Mouse (Mus musculus) midbrain, embryonic 10.5 days (tissue): ENCODE measurements around the gene Dlx5. TPM values are rescaled to one million over a fixed set of nuclear protein-coding genes. Genes with fewer than 3 reads are reported as not detected.

Source experiments
- DNase-seq: peaks from one replicate; pipeline ENCODE4 v3.0.0-alpha.2; 2017; ENCODE audit warnings: low spot score
- H3K27ac ChIP-seq: fragments of 300-500 bp; sonication (generic); replicated peaks from 2 replicates; pipeline ENCODE4 v1.5.1; 2016; ENCODE audit warnings: mild to moderate bottlenecking
- H3K27me3 ChIP-seq: fragments of 300-500 bp; sonication (generic); 2 replicates; pipeline ENCODE4 v1.6.1; 2016; ENCODE audit warnings: low read depth, mild to moderate bottlenecking; ENCODE audit not compliant: poor library complexity, severe bottlenecking
- H3K36me3 ChIP-seq: fragments of 300-500 bp; sonication (generic); 2 replicates; pipeline ENCODE4 v1.6.1; 2016; ENCODE audit warnings: mild to moderate bottlenecking, moderate library complexity
- H3K4me1 ChIP-seq: fragments of 300-500 bp; sonication (generic); 2 replicates; pipeline ENCODE4 v1.6.1; 2016
- H3K4me3 ChIP-seq: fragments of 300-500 bp; sonication (generic); 2 replicates; pipeline ENCODE4 v1.5.1; 2016; ENCODE audit warnings: mild to moderate bottlenecking, moderate library complexity
- H3K9me3 ChIP-seq: fragments of 300-500 bp; sonication (generic); replicated peaks from 2 replicates; pipeline ENCODE4 v1.6.1; 2016; ENCODE audit warnings: mild to moderate bottlenecking
- WGBS: fragments of 180-500 bp; shearing (Covaris S2); methylation state at CpG from one replicate; pipeline ENCODE4 v1.1.7; 2016; 5-methylcytosine and 5-hydroxymethylcytosine counted together
- polyA plus RNA-seq: library from polyadenylated mRNA; unstranded; fragments of >200 nt; fragmentation: Nextera tagmentation; extraction: Ambion mirVana; gene quantifications from 2 replicates; pipeline ENCODE4 v1.2.1, GENCODE M21; 2016

Dlx5 gene
- polyA plus RNA-seq, 1 experiment from 2014 or later = 4.5 TPM

DNA sequence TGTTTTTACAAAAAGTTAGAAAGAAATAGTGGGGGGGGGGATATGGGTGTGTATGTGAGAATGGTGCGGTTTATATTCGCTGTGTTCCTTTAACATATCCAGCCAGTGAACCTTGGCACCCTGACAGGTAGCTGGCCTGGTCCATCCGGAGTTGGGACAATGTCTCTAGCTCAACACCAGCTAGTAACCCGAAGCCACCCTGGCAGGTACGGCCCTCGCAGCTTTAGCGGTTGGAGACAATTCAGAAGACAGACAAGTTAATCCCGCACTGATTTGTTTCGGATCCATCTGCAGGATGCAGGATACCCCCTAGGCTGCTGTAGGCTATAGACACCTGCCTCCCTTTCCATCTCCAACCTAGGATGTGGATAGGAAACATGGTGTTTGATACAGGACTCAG, 27.7 kb downstream of the Dlx5 start:
- Histone ChIP-seq H3K4me1 (peaks cover 6% of the 10 kb centered on the region; the same call in 1 of the 2 replicates), H3K4me3 (no peak overlapping the region), H3K36me3 (no peaks in the 10 kb centered on the region), H3K9me3 (no peaks in the 10 kb centered on the region), H3K27ac (no peak overlapping the region), H3K27me3 (peaks cover 100% of the 10 kb centered on the region)
- under 1% methylated on average over 9 of the region's 9 CpGs for WGBS
- peak; percentile 21 for DNase-seq

GRCm38 (mm10) chr6:6852944-6853343, 28.9 kb downstream of the Dlx5 start:
- WGBS = 22% methylated on average over 3 of the region's 3 CpGs
- Histone ChIP-seq H3K36me3 (no peaks in the 10 kb centered on the region), H3K4me1 (peaks cover 6% of the 10 kb centered on the region; the same call in 1 of the 2 replicates), H3K9me3 (no peaks in the 10 kb centered on the region), H3K27ac (no peak overlapping the region), H3K27me3 (peaks cover 100% of the 10 kb centered on the region), H3K4me3 (no peak overlapping the region)
- peak; percentile 14 for DNase-seq

- Histone ChIP-seq H3K27me3 (peaks cover 100% of the 10 kb centered on the region), H3K9me3 (no peaks in the 10 kb centered on the region), H3K4me1 (peaks cover 6% of the 10 kb centered on the region; the same call in 1 of the 2 replicates), H3K27ac (no peak overlapping the region), H3K4me3 (no peak overlapping the region), H3K36me3 (no peaks in the 10 kb centered on the region)
- DNase-seq = no peak
- 2% methylated on average over 10 of the region's 10 CpGs for WGBS
Measured at GRCm38 (mm10) chr6:6851166-6851565, 30.7 kb downstream of the Dlx5 start.

DNA sequence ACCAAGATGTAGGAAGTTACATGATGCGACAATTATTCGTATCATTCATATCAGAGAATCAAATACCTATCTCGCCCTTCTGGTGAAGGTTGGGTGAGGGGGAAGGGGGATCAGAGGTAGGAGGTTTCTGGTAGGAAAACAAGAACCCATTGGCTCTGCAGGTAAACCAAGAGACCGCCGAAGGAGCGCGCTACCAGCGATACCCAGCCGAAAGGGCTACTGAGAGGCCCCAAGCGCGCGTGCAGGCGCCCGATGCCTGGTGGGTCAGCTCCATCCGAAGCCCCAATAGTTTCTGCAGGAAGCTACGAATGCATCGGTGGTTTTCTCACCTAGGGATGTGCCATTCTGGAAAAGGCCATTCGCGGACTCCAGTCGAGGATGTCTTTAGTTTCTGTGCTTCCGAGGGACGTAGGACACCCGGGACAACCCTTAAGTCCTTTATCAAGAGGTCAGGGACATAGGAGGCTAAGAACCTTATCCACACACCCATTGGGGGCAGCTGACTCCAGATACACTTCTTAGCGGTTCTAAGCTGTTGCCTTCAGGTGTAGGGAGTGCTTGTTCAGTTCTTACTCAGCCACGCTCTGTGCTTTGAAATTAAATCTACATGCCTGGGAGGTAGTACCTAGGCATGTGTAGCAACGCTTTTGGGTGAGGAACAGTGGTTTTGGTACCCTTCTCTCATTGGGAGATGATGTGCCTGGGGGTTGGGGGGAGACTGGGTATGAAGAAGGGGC, 31.4 kb downstream of the Dlx5 start:
- Histone ChIP-seq H3K9me3 (no peaks in the 10 kb centered on the region), H3K4me3 (no peak overlapping the region), H3K4me1 (peaks cover 3% of the 10 kb centered on the region; the same call in 1 of the 2 replicates), H3K27ac (no peak overlapping the region), H3K36me3 (no peaks in the 10 kb centered on the region), H3K27me3 (peaks cover 100% of the 10 kb centered on the region)
- DNase-seq = peak; percentile 50
- under 1% methylated on average over 26 of the region's 26 CpGs for WGBS

- WGBS = under 1% methylated on average over 12 of the region's 12 CpGs
- peak; percentile 16 for DNase-seq
- Histone ChIP-seq H3K9me3 (no peaks in the 10 kb centered on the region), H3K4me1 (peaks cover 3% of the 10 kb centered on the region; the same call in 1 of the 2 replicates), H3K4me3 (no peak overlapping the region), H3K27me3 (peaks cover 100% of the 10 kb centered on the region), H3K36me3 (no peaks in the 10 kb centered on the region), H3K27ac (no peak overlapping the region)
Measured at GRCm38 (mm10) chr6:6849744-6850143, 32.1 kb downstream of the Dlx5 start.

- no peaks in the 10 kb centered on the region for H3K9me3 ChIP-seq
- peaks cover 3% of the 10 kb centered on the region; the same call in 1 of the 2 replicates for H3K4me1 ChIP-seq
- no peak overlapping the region for H3K4me3 ChIP-seq
- H3K27me3 ChIP-seq = peaks cover 100% of the 10 kb centered on the region
- 6% methylated on average over 4 of the region's 4 CpGs for WGBS
- H3K27ac ChIP-seq = no peak overlapping the region
- H3K36me3 ChIP-seq = no peaks in the 10 kb centered on the region
- DNase-seq = no peak
Measured at GRCm38 (mm10) chr6:6848541-6848940, 33.3 kb downstream of the Dlx5 start.

- H3K9me3 ChIP-seq = no peaks in the 10 kb centered on the region
- no peaks in the 10 kb centered on the region for H3K27me3 ChIP-seq
- no peaks in the 10 kb centered on the region for H3K4me1 ChIP-seq
- 89% methylated on average over 3 of the region's 3 CpGs for WGBS
- H3K27ac ChIP-seq = no peak overlapping the region
- no peak for DNase-seq
- no peak overlapping the region for H3K4me3 ChIP-seq
- H3K36me3 ChIP-seq = no peaks in the 10 kb centered on the region
Measured at GRCm38 (mm10) chr6:6833301-6833700, 48.6 kb downstream of the Dlx5 start.

- Histone ChIP-seq H3K4me3 (no peak overlapping the region), H3K27me3 (no peaks in the 10 kb centered on the region), H3K4me1 (no peaks in the 10 kb centered on the region), H3K36me3 (no peaks in the 10 kb centered on the region), H3K9me3 (no peaks in the 10 kb centered on the region), H3K27ac (no peak overlapping the region)
- no peak for DNase-seq
- 79% methylated on average over 7 of the region's 7 CpGs for WGBS
Measured at GRCm38 (mm10) chr6:6830446-6830845, 51.4 kb downstream of the Dlx5 start.

Other genes starting within 250 kb of the Dlx5 start
- gene Dlx6, start 18.8 kb downstream of the Dlx5 start, polyA plus RNA-seq = 0.48 and 0.79 TPM in 2 replicates
- 7.3 and 7.7 TPM in 2 replicates for gene Sdhaf3, start 73.9 kb upstream of the Dlx5 start, polyA plus RNA-seq